Mouse (Mus musculus): ENCODE measurements around the gene Osmr. TPM values are rescaled to one million over a fixed set of nuclear protein-coding genes. Genes with fewer than 3 reads are reported as not detected.

The Osmr gene
- polyA plus RNA-seq, 1 experiment from 2014 or later = 0.41 TPM

DNA sequence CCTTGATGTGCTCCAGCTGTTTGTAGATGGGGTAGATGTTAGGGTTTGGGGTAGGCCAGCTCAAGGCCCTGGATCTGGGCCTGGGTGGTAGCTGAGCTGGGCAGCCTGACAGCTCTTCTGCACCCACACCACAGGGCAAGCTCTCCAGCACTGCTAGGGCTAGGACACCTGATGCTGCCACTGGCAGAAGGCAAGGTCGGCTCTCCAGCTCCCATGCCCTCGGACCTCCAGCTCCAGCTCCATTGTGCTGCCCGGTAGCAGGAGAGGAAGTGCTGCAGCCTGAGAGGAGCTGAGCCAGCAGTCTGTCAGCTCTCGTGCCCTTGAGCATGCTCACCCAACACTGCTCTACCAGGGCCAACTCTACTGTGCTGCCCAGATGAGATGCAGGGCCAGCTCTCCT is 8.3 kb upstream of the Osmr start:
- no peak overlapping the region for H3K4me3 ChIP-seq
- H3K27me3 ChIP-seq (ENCODE audit: low read depth, poor library complexity, severe bottlenecking) = no peaks in the 10 kb centered on the region
- WGBS = 82% methylated on average over 4 of the region's 4 CpGs
- no peak for DNase-seq (ENCODE audit: low spot score)
- no peaks in the 10 kb centered on the region for H3K36me3 ChIP-seq
- no peaks in the 10 kb centered on the region for H3K4me1 ChIP-seq
- no peak overlapping the region for H3K27ac ChIP-seq (replicated peaks)
- no peaks in the 10 kb centered on the region for H3K9me3 ChIP-seq (replicated peaks)

- H3K9me3 ChIP-seq (replicated peaks) = no peaks in the 10 kb centered on the region
- H3K4me3 ChIP-seq = no peak overlapping the region
- no peaks in the 10 kb centered on the region for H3K4me1 ChIP-seq
- H3K27ac ChIP-seq (replicated peaks) = no peak overlapping the region
- DNase-seq (ENCODE audit: low spot score) = no peak
- H3K27me3 ChIP-seq (ENCODE audit: low read depth, poor library complexity, severe bottlenecking) = no peaks in the 10 kb centered on the region
- H3K36me3 ChIP-seq = no peaks in the 10 kb centered on the region
- WGBS = 50% methylated on average over 7 of the region's 7 CpGs
These were observed 7.4 kb upstream of the Osmr start for GRCm38 (mm10) chr15:6882180-6882579.

DNA sequence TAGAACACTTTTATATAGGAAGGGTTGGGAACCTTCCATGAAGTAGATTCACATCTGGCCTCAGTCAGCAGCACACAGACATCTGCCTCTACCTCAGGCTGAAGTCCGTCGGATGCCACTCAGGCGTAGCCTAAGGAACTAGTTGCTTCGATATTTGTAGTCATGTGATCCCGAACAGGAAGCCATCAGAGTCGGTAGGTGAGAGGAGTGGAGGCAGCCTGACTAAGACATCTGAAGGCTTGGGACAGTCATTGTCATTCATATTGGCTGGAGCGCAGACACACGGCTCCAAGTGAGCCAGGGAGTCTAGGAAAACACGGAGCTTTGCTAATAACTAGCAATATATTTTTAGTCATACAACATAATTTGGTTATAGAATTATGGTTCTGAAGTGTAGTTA is 6.4 kb upstream of the Osmr start:
- H3K4me3 ChIP-seq = no peak overlapping the region
- no peaks in the 10 kb centered on the region for H3K9me3 ChIP-seq (replicated peaks)
- no peak for DNase-seq (ENCODE audit: low spot score)
- no peaks in the 10 kb centered on the region for H3K36me3 ChIP-seq
- H3K4me1 ChIP-seq = no peaks in the 10 kb centered on the region
- H3K27me3 ChIP-seq (ENCODE audit: low read depth, poor library complexity, severe bottlenecking) = peaks cover 6% of the 10 kb centered on the region
- H3K27ac ChIP-seq (replicated peaks) = no peak overlapping the region
- 86% methylated on average over 9 of the region's 9 CpGs for WGBS

DNA sequence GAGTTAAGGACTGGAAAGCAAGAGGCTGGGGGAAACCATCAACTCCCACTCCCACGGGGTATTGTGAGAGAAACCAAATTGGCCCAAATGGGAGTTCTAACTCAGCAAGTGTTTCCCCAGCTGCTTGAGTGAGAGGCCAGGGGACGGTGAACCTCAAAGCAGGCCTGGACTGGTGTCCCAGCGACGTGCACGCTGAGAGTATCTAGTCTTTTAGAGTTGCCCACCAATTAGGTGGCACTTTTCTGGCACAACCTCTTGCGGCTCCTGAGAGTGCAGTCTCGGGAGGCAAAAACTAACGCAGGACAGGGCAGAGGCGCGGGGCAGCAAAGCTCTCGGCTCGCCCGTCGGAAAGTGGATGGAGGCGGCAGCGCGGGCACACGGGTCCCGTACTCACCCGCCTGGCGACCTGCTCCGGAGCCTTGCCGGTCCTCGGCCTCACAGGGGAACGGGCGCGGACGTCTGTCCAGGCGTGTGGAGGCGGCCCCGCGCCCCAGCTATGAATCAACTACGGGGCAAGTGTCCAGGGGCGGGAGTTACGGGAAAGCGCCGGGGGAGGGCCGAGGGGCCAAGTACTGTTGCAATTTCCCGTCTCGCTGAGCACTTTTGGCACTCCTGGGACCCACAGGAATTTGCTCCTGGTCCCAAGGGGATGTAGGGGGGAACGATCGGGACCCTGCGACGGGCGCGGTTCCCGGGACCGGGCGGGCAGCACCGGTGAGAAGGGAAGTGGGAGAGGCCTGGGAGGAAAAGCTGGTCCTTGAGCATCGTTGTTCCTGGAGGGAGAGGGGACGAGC is 765 bp downstream of the Osmr start:
- Histone ChIP-seq H3K4me1 (peaks cover 17% of the 10 kb centered on the region), H3K36me3 (no peaks in the 10 kb centered on the region), H3K4me3 (peak overlapping the region; percentile 61), H3K27ac (replicated peaks) (peak overlapping the region; percentile 57; the same call in 1 of the 2 replicates), H3K27me3 (ENCODE audit: low read depth, poor library complexity, severe bottlenecking) (peaks cover 75% of the 10 kb centered on the region), H3K9me3 (replicated peaks) (no peaks in the 10 kb centered on the region)
- DNase-seq (ENCODE audit: low spot score) = peak; percentile 44
- WGBS = under 1% methylated on average over 52 of the region's 52 CpGs

DNA sequence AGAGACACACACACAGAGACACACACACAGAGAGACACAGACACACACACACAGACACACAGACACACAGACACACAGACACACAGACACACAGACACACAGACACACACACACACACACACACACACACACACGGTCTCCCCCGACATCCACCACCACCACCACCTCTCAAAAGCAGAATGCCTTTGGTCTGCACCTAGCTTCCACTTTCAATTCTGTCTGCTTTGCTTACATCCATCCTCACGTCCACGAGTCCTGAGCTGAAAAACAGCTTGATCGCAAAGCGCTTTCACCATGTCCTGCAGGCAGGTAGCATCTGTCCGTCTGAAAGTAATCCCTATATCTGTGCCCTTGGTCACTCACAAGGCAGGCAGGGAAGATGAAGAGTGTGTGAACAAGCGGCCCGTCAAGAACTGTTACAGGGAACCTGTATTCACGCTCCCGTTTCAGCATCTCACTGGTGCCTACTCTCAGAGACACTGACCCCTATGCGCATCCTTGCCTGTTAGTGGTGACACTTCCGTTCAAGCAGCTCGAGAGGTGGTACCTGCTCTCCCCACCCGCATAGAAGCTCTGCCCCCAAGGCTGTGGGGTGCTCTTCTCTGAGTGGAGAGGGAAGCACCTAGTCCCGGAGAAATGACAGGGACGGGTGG is 1.5 kb downstream of the Osmr start:
- DNase-seq (ENCODE audit: low spot score) = peak; percentile 31
- no peak overlapping the region for H3K27ac ChIP-seq (replicated peaks)
- H3K36me3 ChIP-seq = no peaks in the 10 kb centered on the region
- WGBS = 40% methylated on average over 17 of the region's 17 CpGs
- peak overlapping the region; percentile 61 for H3K4me3 ChIP-seq
- H3K4me1 ChIP-seq = peaks cover 17% of the 10 kb centered on the region
- H3K27me3 ChIP-seq (ENCODE audit: low read depth, poor library complexity, severe bottlenecking) = peaks cover 82% of the 10 kb centered on the region
- H3K9me3 ChIP-seq (replicated peaks) = no peaks in the 10 kb centered on the region

DNA sequence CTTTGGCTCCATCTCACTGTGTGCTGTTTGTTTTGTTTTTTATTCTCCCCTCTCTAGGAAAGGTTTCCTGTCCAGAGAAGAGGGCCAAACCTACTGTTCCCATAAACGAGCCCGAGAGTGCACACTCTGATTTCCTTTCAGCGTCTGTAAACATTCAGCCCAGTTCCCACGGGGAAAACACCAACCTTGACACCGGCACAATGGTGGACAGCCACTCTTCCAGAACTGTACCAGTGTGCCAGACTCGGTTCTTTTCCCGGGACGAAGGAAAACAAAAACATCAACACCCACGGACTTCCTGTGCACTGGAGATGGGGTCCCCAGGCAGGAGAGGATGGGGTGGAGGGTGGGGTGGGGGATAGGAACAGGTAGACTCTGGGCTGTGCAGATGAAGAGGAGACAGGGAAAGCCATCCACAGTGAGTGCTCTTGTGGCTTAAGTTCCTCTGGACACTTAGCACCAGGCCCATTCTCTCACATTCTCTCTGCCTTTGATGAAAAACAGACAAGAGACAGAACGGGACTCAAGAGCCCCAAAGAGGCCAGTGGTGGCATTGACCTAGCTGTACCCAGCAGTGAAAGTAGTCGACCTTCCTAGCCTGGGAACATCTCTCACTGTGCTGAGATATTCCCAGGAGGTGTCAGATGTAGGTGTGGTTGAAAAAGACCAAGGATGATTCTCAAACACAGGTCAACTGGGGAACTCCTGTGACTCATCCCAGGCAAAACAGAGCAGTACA is 3.0 kb downstream of the Osmr start:
- no peaks in the 10 kb centered on the region for H3K36me3 ChIP-seq
- no peak overlapping the region for H3K4me3 ChIP-seq
- H3K9me3 ChIP-seq (replicated peaks) = 0 out of 2 replicates have a peak, but pooled peaks cover 3% of the 10 kb centered on the region
- peaks cover 26% of the 10 kb centered on the region for H3K4me1 ChIP-seq
- H3K27ac ChIP-seq (replicated peaks) = no peak overlapping the region
- WGBS = 70% methylated on average over 11 of the region's 11 CpGs
- no peak for DNase-seq (ENCODE audit: low spot score)
- H3K27me3 ChIP-seq (ENCODE audit: low read depth, poor library complexity, severe bottlenecking) = peaks cover 86% of the 10 kb centered on the region

- Histone ChIP-seq H3K27ac (replicated peaks) (no peak overlapping the region), H3K4me1 (peaks cover 15% of the 10 kb centered on the region), H3K9me3 (replicated peaks) (0 out of 2 replicates have a peak, but pooled peaks cover 3% of the 10 kb centered on the region), H3K4me3 (no peak overlapping the region), H3K27me3 (ENCODE audit: low read depth, poor library complexity, severe bottlenecking) (peaks cover 69% of the 10 kb centered on the region), H3K36me3 (no peaks in the 10 kb centered on the region)
- 27% methylated on average over 6 of the region's 6 CpGs for WGBS
- DNase-seq (ENCODE audit: low spot score) = no peak
These were observed 7.9 kb downstream of the Osmr start for GRCm38 (mm10) chr15:6866888-6867287.

- Histone ChIP-seq H3K36me3 (no peaks in the 10 kb centered on the region), H3K27ac (replicated peaks) (no peak overlapping the region), H3K4me1 (peaks cover 10% of the 10 kb centered on the region), H3K27me3 (ENCODE audit: low read depth, poor library complexity, severe bottlenecking) (peaks cover 29% of the 10 kb centered on the region), H3K4me3 (no peak overlapping the region), H3K9me3 (replicated peaks) (no peaks in the 10 kb centered on the region)
- no peak for DNase-seq (ENCODE audit: low spot score)
- WGBS = 85% methylated on average over 4 of the region's 4 CpGs
These were observed 12.6 kb downstream of the Osmr start for GRCm38 (mm10) chr15:6862125-6862524.

- H3K9me3 ChIP-seq (replicated peaks) = no peaks in the 10 kb centered on the region
- peaks cover 29% of the 10 kb centered on the region for H3K27me3 ChIP-seq (ENCODE audit: low read depth, poor library complexity, severe bottlenecking)
- H3K4me1 ChIP-seq = peaks cover 8% of the 10 kb centered on the region
- 89% methylated on average over 7 of the region's 7 CpGs for WGBS
- no peak for DNase-seq (ENCODE audit: low spot score)
- no peak overlapping the region for H3K4me3 ChIP-seq
- H3K36me3 ChIP-seq = no peaks in the 10 kb centered on the region
- no peak overlapping the region for H3K27ac ChIP-seq (replicated peaks)
These were observed 13.2 kb downstream of the Osmr start for GRCm38 (mm10) chr15:6861617-6862016.

DNA sequence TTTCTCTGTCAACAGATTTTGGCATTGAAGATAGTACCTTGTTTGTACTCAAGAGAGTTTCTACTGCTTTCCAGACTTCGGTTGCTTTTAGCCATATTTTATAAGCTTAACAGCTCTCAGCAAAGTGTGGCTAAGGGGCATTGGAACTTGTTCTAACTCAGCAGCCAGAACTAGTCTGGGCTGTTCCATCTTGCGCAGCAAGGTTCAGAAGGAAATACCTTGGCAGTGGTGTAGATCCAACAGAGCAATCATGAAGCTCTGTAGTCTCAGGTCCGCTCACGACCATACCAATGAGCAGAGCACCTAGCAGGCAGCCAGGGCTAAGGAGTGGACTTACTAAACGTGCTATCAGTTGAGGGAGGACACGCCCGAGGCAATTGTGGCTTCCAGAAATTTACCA is 15.0 kb downstream of the Osmr start:
- WGBS = 90% methylated on average over 7 of the region's 7 CpGs

GRCm38 (mm10) chr15:6858871-6859270 is 15.9 kb downstream of the Osmr start:
- Histone ChIP-seq H3K27ac (replicated peaks) (no peak overlapping the region), H3K27me3 (ENCODE audit: low read depth, poor library complexity, severe bottlenecking) (peaks cover 11% of the 10 kb centered on the region), H3K4me1 (peaks cover 4% of the 10 kb centered on the region; the same call in 1 of the 2 replicates), H3K4me3 (no peak overlapping the region), H3K9me3 (replicated peaks) (no peaks in the 10 kb centered on the region), H3K36me3 (no peaks in the 10 kb centered on the region)
- 88% methylated on average over 4 of the region's 4 CpGs for WGBS
- no peak for DNase-seq (ENCODE audit: low spot score)

More for the DNA sequence above, 15.0 kb downstream of the Osmr start:
- Histone ChIP-seq H3K4me3 (no peak overlapping the region), H3K27me3 (ENCODE audit: low read depth, poor library complexity, severe bottlenecking) (peaks cover 19% of the 10 kb centered on the region), H3K36me3 (no peaks in the 10 kb centered on the region), H3K27ac (replicated peaks) (no peak overlapping the region), H3K9me3 (replicated peaks) (no peaks in the 10 kb centered on the region), H3K4me1 (peaks cover 4% of the 10 kb centered on the region; the same call in 1 of the 2 replicates)
- no peak for DNase-seq (ENCODE audit: low spot score)

DNA sequence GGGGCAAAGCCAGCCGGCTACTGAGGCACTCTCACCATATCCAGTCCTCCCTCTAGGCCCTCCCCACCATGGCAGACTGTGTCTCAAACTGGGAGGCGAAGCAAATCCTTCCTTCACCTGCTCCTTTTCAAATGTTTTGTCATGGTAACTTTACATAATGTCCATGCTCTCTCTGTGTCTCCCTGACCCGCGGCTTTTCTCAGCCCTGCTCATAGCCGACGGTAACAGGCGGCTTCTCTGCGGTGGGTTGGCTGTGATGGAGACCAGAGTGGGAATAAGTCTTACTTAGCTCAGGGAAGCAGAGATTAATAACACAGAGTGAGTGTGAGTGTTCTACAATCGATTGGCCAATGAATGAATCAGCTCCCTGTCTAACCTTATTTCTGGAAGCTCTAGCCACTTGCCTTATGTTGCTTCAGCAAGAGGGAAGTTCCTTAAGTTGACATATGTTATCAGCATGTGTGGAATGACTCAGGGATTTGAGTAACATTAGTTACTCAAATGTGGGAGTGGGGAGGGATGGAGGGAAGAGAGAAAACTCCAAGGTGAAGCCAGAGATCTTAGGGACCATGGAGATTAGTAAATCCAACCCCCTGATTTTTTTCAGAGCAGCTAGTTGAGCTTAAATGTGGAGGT is 17.4 kb downstream of the Osmr start:
- no peaks in the 10 kb centered on the region for H3K36me3 ChIP-seq
- no peaks in the 10 kb centered on the region for H3K9me3 ChIP-seq (replicated peaks)
- H3K27ac ChIP-seq (replicated peaks) = no peak overlapping the region
- H3K4me1 ChIP-seq = peaks cover 4% of the 10 kb centered on the region; the same call in 1 of the 2 replicates
- 86% methylated on average over 9 of the region's 9 CpGs for WGBS
- DNase-seq (ENCODE audit: low spot score) = no peak
- H3K27me3 ChIP-seq (ENCODE audit: low read depth, poor library complexity, severe bottlenecking) = no peaks in the 10 kb centered on the region
- no peak overlapping the region for H3K4me3 ChIP-seq

Data from midbrain, embryonic 10.5 days (tissue).